Mouse (Mus musculus): ENCODE data around the gene Per2. TPM values are rescaled to one million over a fixed set of nuclear protein-coding genes. Genes with fewer than 3 reads are reported as not detected.

Per2 gene
- polyA plus RNA-seq, 1 experiment from 2014 or later = 7.3 TPM

DNA sequence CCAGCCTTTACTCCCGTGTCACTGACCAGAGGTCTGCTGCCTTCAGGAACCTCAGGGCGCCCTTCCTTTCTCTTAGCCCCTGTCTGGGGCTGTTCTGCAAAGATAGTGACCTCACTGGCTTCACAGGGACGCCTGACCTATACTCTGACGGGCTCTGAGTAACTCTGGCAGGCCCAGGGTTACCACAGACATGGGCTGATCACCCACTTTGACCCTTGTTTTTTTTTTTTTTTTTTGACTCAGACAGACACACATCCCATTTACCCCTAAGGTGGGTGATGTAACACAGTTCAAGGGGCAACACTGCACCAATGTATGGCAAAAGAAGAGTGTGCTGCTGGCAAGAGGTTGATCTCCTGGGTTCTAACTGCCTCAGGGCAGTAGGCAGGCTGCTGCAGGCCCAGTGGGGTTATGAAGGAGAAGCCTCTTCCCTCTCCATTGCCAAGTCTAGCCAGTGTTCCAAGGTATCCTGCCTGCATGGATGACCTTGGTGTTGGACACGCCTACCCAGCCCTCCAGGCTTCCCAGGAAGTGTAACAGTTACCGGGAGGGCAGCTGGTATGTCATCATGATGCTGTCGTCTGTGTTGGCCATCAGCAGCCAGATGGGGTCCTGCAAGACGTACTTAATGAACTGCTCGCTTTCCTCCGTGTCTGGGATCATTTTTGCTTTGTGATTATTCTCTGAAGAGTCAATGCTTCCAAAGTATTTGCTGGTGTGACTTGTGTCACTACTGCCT lies 39.1 kb downstream of the Per2 start:
- no peak overlapping the region for H3K9ac ChIP-seq (replicated peaks; ENCODE audit: low read depth, low read length)
- no peak overlapping the region for H3K27ac ChIP-seq (ENCODE audit: low read length)
- WGBS = 65% methylated on average over 10 of the region's 10 CpGs
- ATAC-seq (ENCODE audit: insufficient number of reproducible peaks, insufficient read depth, low FRiP score, low read depth) = no peak
- H3K36me3 ChIP-seq (ENCODE audit: control insufficient read depth, insufficient read depth, low read length) = peaks cover 5% of the 10 kb centered on the region; the same call in 1 of the 2 replicates
- H3K9me3 ChIP-seq (ENCODE audit: control insufficient read depth, low read depth, low read length) = no peaks in the 10 kb centered on the region
- peaks cover 5% of the 10 kb centered on the region; the same call in 1 of the 2 replicates for H3K4me1 ChIP-seq (ENCODE audit: control insufficient read depth, insufficient read depth, low read length)
- H3K4me3 ChIP-seq (ENCODE audit: low read depth, low read length) = no peak overlapping the region
- no peaks in the 10 kb centered on the region for H3K27me3 ChIP-seq (ENCODE audit: control insufficient read depth, insufficient read depth, low read length)
- no peak overlapping the region for H3K4me2 ChIP-seq (replicated peaks; ENCODE audit: low read depth, low read length)

- Histone ChIP-seq H3K4me3 (ENCODE audit: low read depth, low read length) (no peak overlapping the region), H3K36me3 (ENCODE audit: control insufficient read depth, insufficient read depth, low read length) (0 out of 2 replicates have a peak, but pooled peaks cover 5% of the 10 kb centered on the region), H3K9ac (replicated peaks; ENCODE audit: low read depth, low read length) (no peak overlapping the region), H3K4me1 (ENCODE audit: control insufficient read depth, insufficient read depth, low read length) (peaks cover 18% of the 10 kb centered on the region), H3K27me3 (ENCODE audit: control insufficient read depth, insufficient read depth, low read length) (no peaks in the 10 kb centered on the region), H3K4me2 (replicated peaks; ENCODE audit: low read depth, low read length) (no peak overlapping the region), H3K9me3 (ENCODE audit: control insufficient read depth, low read depth, low read length) (no peaks in the 10 kb centered on the region), H3K27ac (ENCODE audit: low read length) (no peak overlapping the region)
- no peak for ATAC-seq (ENCODE audit: insufficient number of reproducible peaks, insufficient read depth, low FRiP score, low read depth)
- WGBS = 59% methylated on average over 1 of the region's 1 CpGs
Observed at GRCm38 (mm10) chr1:91417991-91418390, 41.1 kb downstream of the Per2 start.

- H3K27me3 ChIP-seq (ENCODE audit: control insufficient read depth, insufficient read depth, low read length) = no peaks in the 10 kb centered on the region
- 86% methylated on average over 5 of the region's 5 CpGs for WGBS
- peak overlapping the region; percentile 91 for H3K27ac ChIP-seq (ENCODE audit: low read length)
- ATAC-seq (ENCODE audit: insufficient number of reproducible peaks, insufficient read depth, low FRiP score, low read depth) = no peak
- no peaks in the 10 kb centered on the region for H3K9me3 ChIP-seq (ENCODE audit: control insufficient read depth, low read depth, low read length)
- H3K4me2 ChIP-seq (replicated peaks; ENCODE audit: low read depth, low read length) = no peak overlapping the region
- 0 out of 2 replicates have a peak, but pooled peaks cover 3% of the 10 kb centered on the region for H3K36me3 ChIP-seq (ENCODE audit: control insufficient read depth, insufficient read depth, low read length)
- peaks cover 27% of the 10 kb centered on the region for H3K4me1 ChIP-seq (ENCODE audit: control insufficient read depth, insufficient read depth, low read length)
- no peak overlapping the region for H3K9ac ChIP-seq (replicated peaks; ENCODE audit: low read depth, low read length)
- H3K4me3 ChIP-seq (ENCODE audit: low read depth, low read length) = no peak overlapping the region
Observed at GRCm38 (mm10) chr1:91415311-91415710, 43.8 kb downstream of the Per2 start.

DNA sequence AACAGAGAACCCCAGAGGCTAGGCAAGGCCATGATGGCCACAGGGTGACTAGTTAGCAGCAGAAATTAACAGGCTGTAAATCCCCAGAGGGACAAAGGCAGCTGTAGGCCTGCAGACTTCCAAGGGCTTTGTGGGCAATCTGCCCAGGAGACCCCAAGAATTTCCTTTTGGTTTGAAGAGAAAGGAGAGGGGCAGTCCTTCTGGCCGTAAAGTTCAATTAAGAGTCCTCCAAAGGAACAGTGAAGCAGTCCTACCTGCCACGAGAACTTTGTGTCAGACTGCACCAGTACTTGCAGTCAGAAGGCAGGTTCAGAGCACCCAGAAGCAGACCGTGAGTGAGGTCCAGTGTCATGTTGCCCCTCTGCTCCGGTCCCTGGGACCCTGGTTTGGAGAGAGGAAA lies 44.2 kb downstream of the Per2 start:
- no peak for ATAC-seq (ENCODE audit: insufficient number of reproducible peaks, insufficient read depth, low FRiP score, low read depth)
- no peaks in the 10 kb centered on the region for H3K9me3 ChIP-seq (ENCODE audit: control insufficient read depth, low read depth, low read length)
- peak overlapping the region; percentile 91 for H3K27ac ChIP-seq (ENCODE audit: low read length)
- H3K9ac ChIP-seq (replicated peaks; ENCODE audit: low read depth, low read length) = no peak overlapping the region
- no peaks in the 10 kb centered on the region for H3K27me3 ChIP-seq (ENCODE audit: control insufficient read depth, insufficient read depth, low read length)
- 63% methylated on average over 4 of the region's 4 CpGs for WGBS
- peak overlapping the region; percentile 97 for H3K4me2 ChIP-seq (replicated peaks; ENCODE audit: low read depth, low read length)
- 0 out of 2 replicates have a peak, but pooled peaks cover 3% of the 10 kb centered on the region for H3K36me3 ChIP-seq (ENCODE audit: control insufficient read depth, insufficient read depth, low read length)
- H3K4me1 ChIP-seq (ENCODE audit: control insufficient read depth, insufficient read depth, low read length) = peaks cover 27% of the 10 kb centered on the region
- H3K4me3 ChIP-seq (ENCODE audit: low read depth, low read length) = no peak overlapping the region

- Histone ChIP-seq H3K27ac (ENCODE audit: low read length) (peak within 1 kb of the TSS; percentile 91), H3K4me3 (ENCODE audit: low read depth, low read length) (peak within 1 kb of the TSS; percentile 77), H3K36me3 (ENCODE audit: control insufficient read depth, insufficient read depth, low read length) (0 out of 2 replicates have a peak, but pooled peaks cover 3% of the 10 kb centered on the region), H3K9me3 (ENCODE audit: control insufficient read depth, low read depth, low read length) (no peaks in the 10 kb centered on the region), H3K27me3 (ENCODE audit: control insufficient read depth, insufficient read depth, low read length) (no peaks in the 10 kb centered on the region), H3K4me2 (replicated peaks; ENCODE audit: low read depth, low read length) (peak within 1 kb of the TSS; percentile 97), H3K9ac (replicated peaks; ENCODE audit: low read depth, low read length) (peak within 1 kb of the TSS; percentile 74), H3K4me1 (ENCODE audit: control insufficient read depth, insufficient read depth, low read length) (peaks cover 27% of the 10 kb centered on the region)
- peak; percentile 33; the same call in 1 of the 2 replicates for ATAC-seq (ENCODE audit: insufficient number of reproducible peaks, insufficient read depth, low FRiP score, low read depth)
- WGBS = 1% methylated on average over 37 of the region's 39 CpGs
Observed at GRCm38 (mm10) chr1:91413898-91414594, 45.1 kb downstream of the Per2 start, which contains the start of gene Hes6. Hes6 (minus strand) TSS chr1:91414038.

GRCm38 (mm10) chr1:91413536-91413897 lies 45.6 kb downstream of the Per2 start:
- 0 out of 2 replicates have a peak, but pooled peaks cover 3% of the 10 kb centered on the region for H3K36me3 ChIP-seq (ENCODE audit: control insufficient read depth, insufficient read depth, low read length)
- WGBS = under 1% methylated on average over 14 of the region's 14 CpGs
- ATAC-seq (ENCODE audit: insufficient number of reproducible peaks, insufficient read depth, low FRiP score, low read depth) = 0 out of 2 replicates have a peak, but pooled peaks have one; percentile 10

GRCm38 (mm10) chr1:91413030-91413506 lies 46.1 kb downstream of the Per2 start:
- Histone ChIP-seq H3K36me3 (ENCODE audit: control insufficient read depth, insufficient read depth, low read length) (0 out of 2 replicates have a peak, but pooled peaks cover 3% of the 10 kb centered on the region), H3K27me3 (ENCODE audit: control insufficient read depth, insufficient read depth, low read length) (no peaks in the 10 kb centered on the region), H3K9ac (replicated peaks; ENCODE audit: low read depth, low read length) (peak overlapping the region; percentile 74), H3K4me1 (ENCODE audit: control insufficient read depth, insufficient read depth, low read length) (peaks cover 27% of the 10 kb centered on the region), H3K9me3 (ENCODE audit: control insufficient read depth, low read depth, low read length) (no peaks in the 10 kb centered on the region), H3K4me3 (ENCODE audit: low read depth, low read length) (peak overlapping the region; percentile 77), H3K4me2 (replicated peaks; ENCODE audit: low read depth, low read length) (peak overlapping the region; percentile 97), H3K27ac (ENCODE audit: low read length) (peak overlapping the region; percentile 91)
- WGBS = under 1% methylated on average over 34 of the region's 34 CpGs
- ATAC-seq (ENCODE audit: insufficient number of reproducible peaks, insufficient read depth, low FRiP score, low read depth) = peak; percentile 95

More at GRCm38 (mm10) chr1:91413536-91413897, 45.6 kb downstream of the Per2 start:
- Histone ChIP-seq H3K9ac (replicated peaks; ENCODE audit: low read depth, low read length) (peak overlapping the region; percentile 40), H3K9me3 (ENCODE audit: control insufficient read depth, low read depth, low read length) (no peaks in the 10 kb centered on the region), H3K27me3 (ENCODE audit: control insufficient read depth, insufficient read depth, low read length) (no peaks in the 10 kb centered on the region), H3K4me1 (ENCODE audit: control insufficient read depth, insufficient read depth, low read length) (peaks cover 27% of the 10 kb centered on the region), H3K4me2 (replicated peaks; ENCODE audit: low read depth, low read length) (peak overlapping the region; percentile 97), H3K27ac (ENCODE audit: low read length) (peak overlapping the region; percentile 91), H3K4me3 (ENCODE audit: low read depth, low read length) (peak overlapping the region; percentile 77)

DNA sequence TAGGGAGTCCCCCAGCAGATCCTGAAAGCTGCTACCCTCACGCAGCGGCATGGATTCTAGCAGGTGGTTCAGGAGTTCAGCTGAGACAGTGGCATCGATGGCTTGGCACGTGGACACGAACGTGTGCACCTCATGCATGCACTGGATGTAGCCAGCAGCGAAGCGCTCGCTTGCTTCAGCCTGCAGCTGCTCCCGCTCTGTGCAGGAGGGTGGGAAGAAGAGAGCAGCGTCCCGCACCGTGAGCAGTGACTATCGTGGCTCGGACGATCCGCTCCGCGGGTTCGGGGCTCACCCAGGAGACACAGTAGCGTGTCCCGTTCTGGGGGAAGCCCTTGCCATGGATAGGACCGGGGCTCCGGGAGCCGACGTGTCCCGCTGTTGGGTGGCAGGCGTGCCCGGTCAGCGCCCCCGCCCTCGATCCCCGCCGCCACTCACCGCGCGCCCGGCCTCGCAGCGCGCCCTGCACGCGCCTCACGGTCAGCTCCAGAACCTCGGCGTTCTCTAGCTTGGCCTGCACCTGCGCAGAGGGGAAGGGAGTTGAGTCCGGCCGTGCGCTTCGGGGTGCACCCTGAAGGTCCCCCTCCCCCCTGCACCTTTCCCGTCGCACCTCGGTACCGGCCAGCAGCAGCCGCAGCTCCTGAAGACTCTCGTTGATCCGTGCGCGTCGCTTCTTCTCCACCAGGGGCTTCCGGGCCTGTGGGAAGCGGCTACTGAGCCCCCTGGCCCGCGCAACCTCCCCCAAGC lies 46.7 kb downstream of the Per2 start:
- Histone ChIP-seq H3K36me3 (ENCODE audit: control insufficient read depth, insufficient read depth, low read length) (0 out of 2 replicates have a peak, but pooled peaks cover 3% of the 10 kb centered on the region), H3K27ac (ENCODE audit: low read length) (peak overlapping the region; percentile 90), H3K4me2 (replicated peaks; ENCODE audit: low read depth, low read length) (peak overlapping the region; percentile 97), H3K9me3 (ENCODE audit: control insufficient read depth, low read depth, low read length) (no peaks in the 10 kb centered on the region), H3K27me3 (ENCODE audit: control insufficient read depth, insufficient read depth, low read length) (no peaks in the 10 kb centered on the region), H3K4me3 (ENCODE audit: low read depth, low read length) (peak overlapping the region; percentile 77), H3K9ac (replicated peaks; ENCODE audit: low read depth, low read length) (peak overlapping the region; percentile 74), H3K4me1 (ENCODE audit: control insufficient read depth, insufficient read depth, low read length) (peaks cover 27% of the 10 kb centered on the region)
- ATAC-seq (ENCODE audit: insufficient number of reproducible peaks, insufficient read depth, low FRiP score, low read depth) = peak; percentile 31
- 4% methylated on average over 61 of the region's 65 CpGs for WGBS
